Mouse (Mus musculus) bone marrow, adult 2 months (tissue): Measurements from ENCODE around the gene Grb14.

ENCODE experiments used
- CTCF ChIP-seq: fragments of 200-500 bp; IDR thresholded peaks from 2 replicates; pipeline ENCODE4 v1.5.1; 2011; ENCODE audit warnings: low read length, control low read depth; ENCODE audit not compliant: control insufficient read depth, insufficient read depth
- POLR2A ChIP-seq: fragments of 200-500 bp; IDR thresholded peaks from 2 replicates; pipeline ENCODE4 v1.6.1; 2011; ENCODE audit warnings: low read depth, mild to moderate bottlenecking, control low read depth, low read length, borderline replicate concordance; ENCODE audit not compliant: control insufficient read depth

DNA sequence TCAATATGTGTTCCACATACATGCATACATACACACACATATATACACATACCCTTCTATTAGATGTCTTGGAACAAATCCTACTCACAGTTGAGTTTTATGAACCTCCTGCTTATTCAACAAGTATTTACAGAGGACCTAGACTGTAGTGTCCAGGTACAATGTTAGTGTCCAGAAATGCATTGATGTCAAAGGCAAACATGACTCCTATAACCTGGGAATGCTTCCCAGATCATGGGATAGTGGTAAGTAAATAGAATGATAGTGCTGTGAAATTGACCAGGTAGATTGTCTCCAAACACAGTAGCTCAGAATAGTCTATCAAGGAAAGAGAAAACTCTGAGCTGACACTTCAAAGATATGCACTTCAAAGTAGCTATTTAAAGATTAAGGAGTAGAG, 19.7 kb downstream of the Grb14 start:
- TF ChIP-seq CTCF (no peak), POLR2A (no peak)
